Mouse (Mus musculus) thymus, postnatal 14 days (tissue): Measurements from ENCODE around the gene Ctnnbip1.
"Not testable (repeated sequence)": the region's sequence is repeated elsewhere in the genome, so short reads cannot be mapped to it uniquely, and the experiment has no call there.

Experiments used
- DNase-seq: peaks from one replicate; pipeline ENCODE4 v3.0.0; 2021

The Ctnnbip1 gene

GRCm38 (mm10) chr4:149590200-149590599 is 72.2 kb downstream of the Ctnnbip1 start:
- no peak for DNase-seq

- no peak for DNase-seq
These were observed 73.5 kb downstream of the Ctnnbip1 start for GRCm38 (mm10) chr4:149591486-149591885.

- no peak for DNase-seq
These were observed 77.0 kb downstream of the Ctnnbip1 start for GRCm38 (mm10) chr4:149594913-149595581.

GRCm38 (mm10) chr4:149597641-149598208 is 79.7 kb downstream of the Ctnnbip1 start:
- DNase-seq: no peak

- DNase-seq: no peak
These were observed 81.5 kb downstream of the Ctnnbip1 start for GRCm38 (mm10) chr4:149599549-149599948.

- no peak for DNase-seq
These were observed 82.1 kb downstream of the Ctnnbip1 start for GRCm38 (mm10) chr4:149600130-149600529.

- DNase-seq: no peak
These were observed 83.4 kb downstream of the Ctnnbip1 start for GRCm38 (mm10) chr4:149601484-149601883.

- DNase-seq: no peak
These were observed 84.2 kb downstream of the Ctnnbip1 start for GRCm38 (mm10) chr4:149602236-149602635.

- DNase-seq: no peak
These were observed 85.8 kb downstream of the Ctnnbip1 start for GRCm38 (mm10) chr4:149603860-149604259.

GRCm38 (mm10) chr4:149604518-149604917 is 86.5 kb downstream of the Ctnnbip1 start:
- DNase-seq: no peak

GRCm38 (mm10) chr4:149606056-149606455 is 88.0 kb downstream of the Ctnnbip1 start:
- DNase-seq: no peak

- DNase-seq: no peak
These were observed 88.8 kb downstream of the Ctnnbip1 start for GRCm38 (mm10) chr4:149606766-149607358.

GRCm38 (mm10) chr4:149607591-149608308 is 89.7 kb downstream of the Ctnnbip1 start:
- no peak for DNase-seq

- no peak for DNase-seq
These were observed 90.2 kb downstream of the Ctnnbip1 start for GRCm38 (mm10) chr4:149608309-149608638.

GRCm38 (mm10) chr4:149609256-149610025 is 91.4 kb downstream of the Ctnnbip1 start:
- no peak for DNase-seq

GRCm38 (mm10) chr4:149611376-149612044 is 93.5 kb downstream of the Ctnnbip1 start:
- peak; percentile 58 for DNase-seq

- DNase-seq: not testable (repeated sequence)
These were observed 95.5 kb downstream of the Ctnnbip1 start for GRCm38 (mm10) chr4:149613497-149613896.

GRCm38 (mm10) chr4:149614869-149615268 is 96.8 kb downstream of the Ctnnbip1 start:
- no peak for DNase-seq
